Mouse (Mus musculus) heart, postnatal 4 days (tissue): ENCODE measurements at regions not wholly inside any gene's neighbourhood (a gene's known extent, or its start where the extent isn't known, plus 50 kb on each side); places are given as distances from the start of the nearest gene placed in this dataset.

Experiments
- DNase-seq: peaks from one replicate; pipeline ENCODE4 v3.0.0; 2021

DNA sequence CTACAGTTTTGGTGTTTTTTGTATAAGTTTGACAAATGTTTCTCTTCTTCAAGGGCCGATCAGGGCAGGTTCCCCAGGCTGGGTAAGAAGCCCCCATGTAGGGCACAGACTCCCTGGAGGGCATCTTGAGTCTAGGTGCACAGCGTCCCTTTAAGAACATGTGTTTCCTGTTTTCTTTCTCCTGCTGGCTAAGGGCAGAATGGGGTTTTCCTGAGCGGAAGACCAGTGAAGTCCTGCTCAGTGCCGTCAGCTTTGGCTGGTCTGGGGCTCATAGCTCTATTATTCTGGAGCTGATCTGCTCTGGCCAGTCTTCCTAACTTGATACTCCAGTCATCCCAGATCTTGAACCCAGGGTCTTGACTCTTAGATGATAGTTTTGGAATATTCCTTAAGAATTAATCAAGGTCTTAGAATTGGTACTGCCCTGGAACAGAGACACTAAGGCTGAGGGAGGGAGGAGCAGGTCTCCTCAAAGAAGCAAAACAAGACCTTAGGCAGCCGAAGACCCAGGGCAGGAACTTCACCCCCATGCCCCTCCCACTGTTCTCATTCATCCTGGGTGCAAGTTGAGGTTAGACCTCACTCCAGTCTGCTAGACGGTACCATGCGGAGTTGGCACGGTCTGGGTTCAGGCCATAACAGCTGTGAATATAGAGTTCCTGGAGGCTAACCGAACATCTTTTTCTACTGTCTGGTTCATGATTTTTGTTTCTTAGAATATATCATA is 70.8 kb upstream of the Haao start:
- DNase-seq = peak; percentile 47

DNA sequence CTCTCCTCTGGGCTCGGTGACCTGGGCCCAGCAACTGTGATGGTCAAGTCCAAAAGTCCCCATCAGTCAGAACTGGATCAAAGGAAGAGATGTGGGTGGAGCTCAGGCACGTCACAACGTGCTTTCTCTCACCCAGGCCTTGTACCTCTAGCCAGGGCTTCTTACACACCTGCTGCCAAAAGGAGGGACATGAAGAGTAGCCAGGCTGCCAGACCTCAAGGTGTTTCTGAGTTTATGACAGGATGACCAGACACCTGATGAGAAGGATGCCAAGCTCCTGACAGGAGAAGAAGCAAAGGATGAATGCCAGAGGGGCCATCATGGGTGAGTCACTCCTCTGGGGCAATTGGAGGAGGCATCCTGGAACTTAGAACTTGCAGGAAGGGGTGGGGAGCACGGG is 70.0 kb upstream of the Haao start:
- DNase-seq = no peak

DNA sequence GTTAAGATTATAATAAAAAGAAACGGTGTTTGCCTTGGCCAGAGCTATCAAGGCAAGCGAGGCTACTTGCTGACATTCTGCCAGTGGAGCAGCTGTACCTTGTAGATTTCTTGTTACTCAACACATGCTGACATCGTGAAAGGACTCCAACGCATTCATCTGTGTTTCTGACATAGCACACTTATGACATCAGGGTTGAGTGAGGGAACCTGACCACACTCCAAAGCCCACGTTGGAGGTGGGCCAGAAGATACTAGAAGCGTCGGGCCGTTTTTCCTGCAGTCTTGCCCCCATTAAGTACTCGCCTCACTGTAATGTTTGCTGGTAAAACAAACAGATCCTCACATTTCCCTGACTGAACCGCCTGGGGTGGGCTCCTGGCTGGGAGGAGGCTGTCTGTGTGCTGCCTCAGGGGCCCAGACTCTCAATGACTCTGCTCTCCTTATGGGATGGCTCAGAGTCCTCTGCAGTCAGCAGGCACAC is 69.0 kb upstream of the Haao start:
- DNase-seq = peak; percentile 81

DNA sequence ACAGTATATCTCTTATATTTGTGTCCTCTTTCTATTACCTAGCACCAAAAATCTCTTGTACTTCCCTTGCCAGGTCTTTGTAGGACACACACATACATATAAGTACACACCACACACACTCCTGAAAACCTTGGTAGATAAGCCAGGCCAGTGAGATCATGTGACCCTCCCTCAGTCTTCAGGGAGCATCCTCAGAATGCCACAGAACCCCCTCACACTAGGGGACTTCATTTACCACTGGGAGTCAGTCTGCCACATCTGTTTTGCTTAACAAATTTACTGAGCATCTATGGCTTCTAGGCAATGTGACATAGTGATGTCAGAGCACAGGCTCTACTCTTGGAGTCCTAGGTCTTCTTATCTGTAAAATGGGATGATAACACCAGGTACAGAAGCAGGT is 67.3 kb upstream of the Haao start:
- no peak for DNase-seq

DNA sequence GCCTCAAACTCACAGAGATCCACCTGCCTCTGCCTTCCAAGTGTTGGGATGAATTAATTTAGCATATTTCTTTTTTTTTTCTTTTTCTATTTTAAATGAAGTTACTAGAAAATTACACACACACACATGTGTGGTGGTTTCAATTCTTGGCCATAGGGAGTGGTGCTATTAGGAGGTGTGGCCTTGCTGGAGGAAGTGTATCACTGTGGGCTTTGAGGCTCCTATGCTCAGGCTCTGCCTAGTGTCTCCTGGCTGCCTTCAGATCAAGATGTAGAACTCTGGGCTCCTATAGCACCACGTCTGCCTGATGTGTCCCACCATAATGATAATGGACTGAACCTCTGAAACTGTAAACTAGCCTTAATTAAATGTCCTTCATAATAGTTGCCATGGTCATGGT is 66.8 kb upstream of the Haao start:
- no peak for DNase-seq

DNA sequence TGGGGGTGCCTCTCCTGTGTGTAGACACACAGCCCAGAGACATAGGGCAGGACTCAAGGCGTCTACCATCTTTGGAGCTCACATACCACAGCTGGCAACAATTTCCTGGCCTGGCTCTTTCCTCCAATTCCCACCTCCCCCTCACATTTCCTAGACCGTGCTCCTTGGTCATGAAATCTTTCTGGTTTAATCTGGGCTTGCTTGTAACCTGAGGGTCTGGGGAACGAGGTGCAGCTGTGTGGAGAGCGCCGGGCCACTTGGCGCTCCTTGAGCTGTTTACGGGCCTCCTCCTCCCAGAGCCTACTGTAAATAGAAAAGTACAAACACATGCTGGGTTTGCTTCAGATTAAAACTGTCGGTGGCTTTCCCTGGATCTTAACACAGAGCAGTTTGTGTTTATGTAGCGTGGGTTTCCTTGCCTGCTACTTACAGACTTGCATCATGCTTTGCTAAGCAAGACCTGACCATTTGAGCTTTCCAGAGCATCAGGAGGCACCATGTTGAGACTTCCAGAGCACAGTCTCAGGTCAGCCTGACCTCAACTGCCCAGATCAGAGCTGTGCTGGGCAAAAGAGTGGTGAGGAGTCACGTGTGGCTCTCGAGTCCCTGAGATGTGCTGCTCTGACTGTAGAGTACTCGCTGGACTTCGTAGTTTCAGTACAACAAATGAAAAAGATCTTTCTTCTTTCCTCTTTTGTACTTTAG is 66.1 kb upstream of the Haao start:
- DNase-seq = no peak

DNA sequence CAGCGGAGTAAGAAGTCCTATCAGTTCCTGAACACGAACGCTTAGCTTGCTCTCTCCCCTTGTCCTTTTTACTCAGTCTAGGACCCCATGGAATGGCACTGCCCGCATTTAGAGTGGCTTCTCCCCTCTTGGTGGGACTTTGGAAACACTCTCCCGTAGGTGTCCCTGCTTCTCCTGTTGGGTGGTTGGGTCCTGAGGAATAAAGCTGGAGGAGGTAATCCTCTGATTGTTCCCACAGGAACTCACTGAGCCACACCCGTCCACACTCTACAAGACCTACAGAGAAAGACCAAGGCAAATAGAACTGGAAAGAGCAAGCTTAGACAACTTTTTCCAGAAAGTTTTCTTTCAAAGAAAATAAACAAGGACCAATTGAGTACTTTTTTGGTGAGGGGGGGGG is 64.7 kb upstream of the Haao start:
- no peak for DNase-seq

DNA sequence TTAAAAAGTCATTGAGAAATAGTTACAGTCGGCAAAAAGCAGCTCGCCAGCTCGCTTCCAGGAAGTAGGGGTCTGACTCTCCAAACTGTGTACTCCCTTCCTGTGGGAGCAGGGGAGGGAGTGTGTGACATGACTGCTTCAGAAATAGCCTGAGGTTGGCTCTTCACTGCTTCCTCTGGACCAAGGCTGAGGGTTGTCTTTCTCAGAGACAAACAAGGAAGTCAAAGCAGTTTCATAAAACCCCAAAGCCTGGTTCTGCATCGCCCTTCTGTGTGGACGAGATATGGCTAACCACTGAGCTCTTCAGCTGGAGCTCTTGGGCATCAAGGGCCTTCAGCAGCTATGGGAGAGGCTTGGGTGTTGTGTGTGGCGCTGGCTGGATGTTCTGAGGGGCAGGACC is 61.0 kb upstream of the Haao start:
- DNase-seq = peak; percentile 41

DNA sequence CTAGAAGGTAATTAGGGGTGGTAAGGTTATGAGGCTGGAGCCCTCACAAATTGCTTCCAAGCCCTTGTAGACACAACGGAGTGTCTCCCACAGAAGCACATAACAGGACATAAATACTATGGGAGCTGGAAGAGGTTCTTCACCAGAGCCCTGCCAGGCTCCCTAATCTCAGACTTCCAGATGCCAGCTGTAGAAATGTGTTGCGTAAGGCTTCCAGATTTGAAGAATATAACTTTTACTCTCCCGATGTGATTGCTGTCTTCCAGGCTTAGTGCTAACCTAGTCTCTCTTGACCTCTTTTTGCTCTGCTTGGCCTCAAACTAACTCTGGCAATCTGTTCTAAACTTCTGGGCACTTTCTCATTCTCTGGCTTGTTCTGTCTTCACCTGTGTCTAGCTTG is 59.8 kb upstream of the Haao start:
- no peak for DNase-seq

DNA sequence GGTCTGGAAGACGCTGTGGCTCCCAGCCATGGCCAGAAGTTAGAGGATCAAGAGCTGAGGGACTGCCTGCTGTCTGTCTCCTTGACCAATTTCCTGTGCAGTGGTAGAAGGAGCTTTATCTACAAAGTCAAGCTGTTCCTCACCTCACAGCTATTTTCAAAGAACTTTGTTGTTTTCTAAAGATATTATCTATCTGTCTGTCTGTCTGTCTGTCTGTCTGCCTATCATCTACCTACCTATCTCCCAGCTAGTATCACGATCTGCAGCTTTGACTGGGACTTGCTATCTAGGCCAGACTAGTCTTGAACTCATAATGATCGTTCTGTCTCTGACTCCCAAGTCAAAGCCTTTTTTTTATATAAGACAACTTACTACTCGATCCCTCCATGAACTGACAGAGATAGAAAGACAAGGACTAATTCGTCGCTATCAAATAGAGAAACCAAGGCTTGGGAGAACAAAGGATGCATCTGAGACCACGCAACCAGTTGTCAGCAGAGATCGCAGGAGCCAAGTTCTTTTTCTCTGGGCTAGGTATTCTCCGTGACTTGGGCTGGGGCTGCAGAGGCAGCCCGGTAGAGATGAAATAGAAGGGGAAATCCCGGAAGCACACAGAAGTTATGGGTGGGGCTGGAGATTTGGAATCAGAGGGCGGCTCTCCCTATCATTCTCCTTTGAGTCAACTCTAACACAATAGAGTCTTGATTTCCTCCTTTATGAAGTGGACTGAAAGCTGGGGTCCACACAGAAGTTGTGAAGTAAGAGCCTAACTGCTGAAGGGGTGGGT is 59.2 kb upstream of the Haao start:
- DNase-seq = no peak

DNA sequence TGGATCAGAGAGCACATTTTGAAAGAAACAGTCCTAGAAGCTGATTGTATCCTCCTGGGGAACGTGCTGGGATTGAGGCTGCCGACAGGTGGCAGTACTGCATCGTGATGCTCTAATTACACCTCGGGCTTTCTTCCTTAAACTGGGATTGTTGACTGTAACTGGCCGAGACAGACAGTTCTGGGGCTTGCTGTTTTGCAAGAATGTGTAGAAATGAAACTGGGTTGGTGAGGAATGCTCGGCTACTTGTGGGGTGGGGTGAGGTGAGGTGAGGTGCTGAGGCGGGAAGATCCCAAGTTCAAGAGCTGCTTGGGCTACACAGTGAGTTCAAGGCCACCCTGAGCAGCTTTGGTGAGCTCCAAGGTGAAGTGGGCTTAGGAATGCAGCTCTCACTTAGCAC is 55.7 kb upstream of the Haao start:
- DNase-seq = peak; percentile 85

DNA sequence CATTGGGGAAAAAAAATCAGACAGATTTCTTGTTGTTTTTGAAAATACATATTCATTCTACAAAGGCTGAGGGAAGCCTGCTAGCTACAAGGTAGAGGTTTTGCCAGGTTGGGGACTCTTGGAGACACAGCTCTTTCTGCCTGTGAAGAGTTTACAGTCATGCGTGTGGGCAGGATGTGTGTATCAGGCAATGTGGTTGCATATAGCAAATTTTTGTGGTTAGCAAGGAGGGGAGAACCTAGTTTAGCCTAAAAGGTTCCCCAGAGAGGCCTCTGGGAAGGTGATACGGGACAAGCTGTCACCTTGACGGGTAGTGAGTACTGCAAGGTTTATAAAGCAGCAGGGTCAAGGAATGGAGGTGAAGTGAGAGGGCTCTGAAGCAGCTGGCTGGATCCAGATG is 54.8 kb upstream of the Haao start:
- DNase-seq = no peak

DNA sequence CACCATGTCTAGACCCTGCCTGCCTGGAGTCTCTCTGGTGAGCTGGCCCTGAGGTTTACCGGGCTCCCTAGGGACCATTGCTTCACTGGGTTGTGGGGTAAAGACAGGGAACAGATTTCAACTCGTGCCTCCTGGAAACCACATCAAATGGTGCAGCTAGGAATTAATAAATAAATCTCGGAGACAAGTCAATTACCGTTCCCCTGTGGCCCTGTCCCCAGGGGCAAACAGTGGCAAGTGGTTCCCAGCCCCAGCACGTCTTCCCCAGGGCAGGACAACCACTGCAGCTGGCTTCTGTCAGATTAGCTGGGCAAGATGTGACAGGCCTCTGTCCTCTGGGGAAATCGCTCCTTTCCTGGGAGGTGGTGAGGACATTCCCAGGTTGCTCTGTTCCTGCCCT is 54.3 kb upstream of the Haao start:
- DNase-seq = no peak

DNA sequence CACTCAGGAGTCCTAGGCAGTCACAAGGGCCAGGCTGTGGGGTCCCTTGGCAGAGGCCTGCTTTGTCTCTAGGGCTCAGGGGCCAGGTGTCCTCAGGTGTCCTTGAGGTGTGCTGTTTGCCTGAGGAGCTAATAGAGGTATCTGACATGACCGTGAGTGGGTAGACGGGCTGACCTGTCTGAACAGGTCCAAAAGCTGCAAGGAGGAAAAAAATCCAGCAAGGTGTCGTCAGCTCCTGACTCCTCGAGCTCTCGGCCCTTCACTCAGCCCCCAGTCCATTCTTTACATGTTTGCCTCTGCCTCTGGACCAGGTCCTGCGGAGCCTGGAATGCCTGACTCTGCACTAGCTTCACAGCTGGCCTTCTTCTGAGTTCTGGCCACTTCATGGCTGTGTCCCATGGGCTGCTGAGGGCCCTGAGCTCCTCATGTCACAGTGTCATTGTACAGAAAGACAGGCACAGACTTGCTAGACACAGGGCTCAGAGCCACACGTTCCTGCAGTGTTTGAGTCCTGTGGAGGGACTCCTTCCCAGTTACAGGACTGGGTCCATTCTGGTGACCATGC is 51.9 kb upstream of the Haao start:
- peak; percentile 33 for DNase-seq

DNA sequence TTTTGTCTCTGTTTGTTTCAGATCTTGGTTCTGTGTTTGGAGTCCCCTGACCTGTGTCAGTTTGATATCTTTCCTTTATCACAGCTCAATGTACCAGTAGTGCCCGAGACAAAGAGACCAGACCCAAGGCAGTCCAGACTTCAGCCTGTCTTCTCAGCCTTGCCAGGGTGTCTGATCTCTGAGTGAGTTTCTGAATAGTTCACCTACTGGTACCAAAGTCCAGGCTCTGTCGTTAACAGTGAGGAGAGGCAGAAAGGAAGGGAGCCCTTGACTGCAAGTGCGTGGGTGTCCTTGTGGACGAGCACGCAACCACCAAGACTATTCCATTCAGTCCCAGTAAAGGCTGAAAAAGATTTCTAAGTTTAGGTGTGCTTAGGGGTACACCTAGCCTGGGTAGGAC is 50.8 kb upstream of the Haao start:
- no peak for DNase-seq
